Mouse (Mus musculus): ENCODE data around the gene Usp17ld.
"Not testable (repeated sequence)": the region's sequence is repeated elsewhere in the genome, so short reads cannot be mapped to it uniquely, and the experiment has no call there.

Gene Usp17ld

DNA sequence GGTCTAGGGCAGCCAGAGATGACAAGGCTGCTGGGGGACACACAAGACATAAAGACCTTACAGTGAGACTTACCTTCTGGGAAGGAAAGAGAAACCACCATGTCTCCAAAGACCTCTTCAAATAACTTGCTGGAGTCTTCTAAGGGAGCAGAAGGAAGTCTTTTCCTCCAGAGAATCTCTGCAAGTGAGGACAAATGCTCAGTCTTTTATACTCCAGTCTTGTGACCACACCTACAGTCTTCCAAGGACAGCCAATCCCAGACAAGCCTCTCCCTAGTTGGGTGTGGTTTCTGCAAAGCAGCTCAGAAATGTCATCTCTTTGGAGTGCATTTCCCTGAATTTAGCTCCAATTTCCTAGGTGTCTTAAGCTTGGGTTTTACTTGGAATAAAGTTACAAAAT, at the start of gene Usp17ld:
Usp17ld (minus strand) TSS at position 101 of the 400 bp plus-strand sequence.
- not testable (repeated sequence) for DNase-seq (ENCODE audit: low read depth in 1 of 2, low spot score in 2 of 2)

DNA sequence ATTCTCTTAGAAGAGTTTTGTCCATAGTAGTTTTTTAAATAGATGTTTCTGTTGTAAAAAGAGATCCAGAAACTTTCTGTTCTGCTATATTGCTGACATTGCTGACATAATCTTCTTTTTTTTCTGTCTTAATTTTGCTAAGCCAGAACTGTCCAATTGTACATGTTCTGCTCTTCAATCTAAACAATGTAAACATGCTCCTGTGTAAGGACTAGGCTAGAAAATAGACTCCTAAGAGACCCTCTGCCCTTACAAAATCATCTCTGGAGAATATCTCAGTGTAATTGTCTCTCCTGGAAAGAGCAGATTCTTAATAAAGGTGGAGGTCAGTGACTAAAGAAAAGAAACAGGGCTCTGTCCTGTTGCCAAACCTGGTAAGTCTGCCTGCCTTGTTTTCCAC, 35.6 kb downstream of the Usp17ld start, which contains the start of gene Olfr594:
Olfr594 (plus strand) TSS at position 301 of the 400 bp plus-strand sequence.
- DNase-seq (ENCODE audit: low read depth in 1 of 2, low spot score in 2 of 2) = no peak

DNA sequence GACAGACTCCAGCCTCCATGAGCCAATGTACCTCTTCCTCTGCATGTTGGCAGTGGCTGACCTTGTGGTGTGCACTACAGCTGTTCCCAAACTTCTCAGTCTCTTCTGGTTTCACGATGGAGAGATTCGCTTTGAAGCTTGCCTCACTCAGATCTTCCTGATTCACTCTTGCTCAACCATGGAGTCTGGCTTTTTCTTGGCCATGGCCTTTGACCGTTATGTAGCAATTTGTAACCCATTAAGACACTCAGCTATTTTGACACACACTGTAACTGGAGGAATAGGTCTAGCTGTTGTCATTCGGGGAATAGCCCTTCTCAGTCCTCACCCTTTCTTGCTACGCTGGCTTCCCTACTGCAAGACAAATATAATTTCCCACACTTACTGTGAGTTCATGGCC, 40.3 kb downstream of the Usp17ld start:
- not testable (repeated sequence) for DNase-seq (ENCODE audit: low read depth in 1 of 2, low spot score in 2 of 2)

DNA sequence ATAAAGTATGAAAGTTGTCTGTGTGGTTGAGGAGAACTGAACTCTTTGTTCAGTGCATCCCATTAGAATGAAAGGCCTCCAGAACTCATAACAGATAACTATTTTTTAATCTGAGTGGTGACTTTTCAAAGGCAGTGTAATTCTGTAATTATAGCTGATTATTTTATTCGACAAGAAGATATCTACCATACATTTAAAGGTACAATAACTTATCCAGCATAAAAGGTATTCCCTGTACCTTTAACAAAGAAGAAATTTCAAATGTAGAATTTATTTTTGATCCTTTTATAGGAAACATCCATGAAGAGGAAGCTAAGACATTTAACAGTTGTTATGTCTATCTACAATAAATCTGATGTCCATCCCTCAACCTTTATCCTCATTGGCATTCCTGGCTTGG, 40.7 kb downstream of the Usp17ld start, which contains the start of gene Olfr593:
Olfr593 (plus strand) TSS at position 301 of the 400 bp plus-strand sequence.
- DNase-seq (ENCODE audit: low read depth in 1 of 2, low spot score in 2 of 2) = no peak

All from monocyte, adult 2 months (primary cell).